Mouse (Mus musculus) erythroblast, embryonic 14.5 days (primary cell): ENCODE measurements around the gene Tmem95.

Source experiments
- GATA1 ChIP-seq: IDR thresholded peaks from 2 replicates; pipeline ENCODE4 v1.6.1; 2012; ENCODE audit warnings: low read length, inconsistent platforms, mixed read lengths
- TAL1 ChIP-seq: IDR thresholded peaks from 3 replicates; pipeline ENCODE4 v1.6.1; 2012; ENCODE audit warnings: low read length, inconsistent platforms, mixed read lengths

DNA sequence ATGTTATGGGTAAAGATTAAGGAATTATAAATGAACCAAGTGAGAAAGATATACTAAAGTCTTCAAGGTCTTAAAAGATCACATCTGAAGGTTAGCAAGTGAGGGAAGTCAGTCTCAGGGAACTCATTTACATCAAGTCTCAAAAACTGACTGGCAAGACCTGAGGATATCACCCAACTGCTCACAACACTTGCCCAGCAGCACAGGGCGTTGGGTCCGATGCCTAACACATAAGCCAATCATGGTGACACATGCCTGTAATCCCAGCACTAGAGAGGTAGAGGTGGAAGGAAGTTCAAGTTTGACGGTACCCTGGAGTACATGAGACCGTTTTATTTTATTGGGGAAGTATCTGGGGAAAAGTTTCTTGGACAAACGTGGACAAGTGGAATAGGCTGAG, 40.3 kb upstream of the Tmem95 start:
- TF ChIP-seq GATA1, result no peak
- no peak for TF ChIP-seq TAL1
